Mouse (Mus musculus) mouse trophoblast stem cell (cell line): ENCODE data around the gene Fbxl19.

Experiments
- in situ Hi-C, 2 experiments: fragments of 300-500 bp; cut with MseI, MboI; formaldehyde crosslinking; loops; 2 replicates in 1 of 2; 3 replicates in 1 of 2; pipeline ENCODE4 v1.15.1; 2025

The Fbxl19 gene

DNA sequence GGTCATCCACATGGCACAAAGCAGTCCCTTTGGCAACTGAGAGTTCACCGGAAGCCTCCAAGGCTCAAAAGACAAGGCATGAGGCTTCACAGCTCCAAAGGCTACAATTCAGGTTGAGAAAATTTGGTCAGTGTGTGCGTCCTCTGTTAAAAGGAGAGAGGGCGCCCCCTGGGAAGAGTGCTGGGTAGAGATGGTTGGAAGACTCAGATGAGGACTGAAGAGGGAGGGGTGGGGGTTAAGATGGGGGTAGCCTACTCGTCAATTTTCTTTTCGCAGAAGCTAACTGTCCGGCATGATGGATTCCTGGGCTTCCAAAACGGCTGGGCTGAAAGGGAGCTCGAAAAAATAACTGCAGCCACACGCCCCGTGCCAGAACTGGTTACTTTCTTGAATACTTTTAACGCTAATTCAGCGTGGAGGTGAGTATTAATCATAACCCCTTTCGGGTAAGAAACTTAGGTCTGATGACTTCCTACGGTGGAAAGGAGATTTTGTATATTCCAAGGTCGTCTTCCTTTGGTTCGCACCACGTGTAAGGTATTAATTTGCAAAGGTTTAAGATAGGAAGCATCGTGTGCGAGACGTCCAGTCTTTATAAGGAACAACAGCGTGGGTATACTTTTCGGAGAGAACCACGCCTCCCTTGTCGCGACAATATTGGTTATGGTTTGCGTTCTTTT, at the start of gene Fbxl19:
Fbxl19 (plus strand) TSS at position 178 of the 680 bp plus-strand sequence.
- in situ Hi-C loops: no loop called here

- in situ Hi-C loops: no loop called here
These were observed 45.4 kb upstream of the Fbxl19 start for GRCm38 (mm10) chr7:127698986-127699385.

DNA sequence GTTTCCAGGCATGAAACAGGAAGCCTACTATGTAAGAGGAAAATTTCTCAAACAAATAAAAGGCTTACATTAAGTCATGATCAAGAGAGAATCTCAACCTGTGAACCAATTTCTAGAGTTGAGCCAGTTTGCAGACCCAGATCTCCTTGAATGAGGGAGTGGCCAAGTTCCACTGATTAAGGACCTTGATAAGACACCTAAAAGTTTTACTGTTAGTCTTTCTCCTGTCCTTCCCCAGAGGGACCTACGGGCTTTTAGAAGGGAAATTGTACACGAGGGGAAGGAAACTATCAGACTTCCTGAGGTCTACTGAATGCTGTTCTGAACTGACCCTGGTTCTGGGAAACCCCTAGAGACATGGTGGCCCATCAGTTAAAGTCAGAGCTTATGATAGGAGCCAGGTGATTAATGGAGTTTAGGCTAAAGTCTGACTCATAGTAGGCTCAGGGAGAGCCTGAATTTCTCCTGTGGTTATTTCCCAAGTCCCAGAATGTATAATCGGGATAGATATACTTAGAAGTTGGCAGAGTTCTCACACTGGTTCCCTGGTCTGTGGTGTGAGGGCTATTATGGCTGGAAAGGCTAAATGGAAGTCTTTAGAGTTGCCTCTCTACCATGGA, 43.5 kb upstream of the Fbxl19 start:
- in situ Hi-C loops: no loop called here

- in situ Hi-C loops: no loop called here
These were observed 40.7 kb upstream of the Fbxl19 start for GRCm38 (mm10) chr7:127703561-127704178.

DNA sequence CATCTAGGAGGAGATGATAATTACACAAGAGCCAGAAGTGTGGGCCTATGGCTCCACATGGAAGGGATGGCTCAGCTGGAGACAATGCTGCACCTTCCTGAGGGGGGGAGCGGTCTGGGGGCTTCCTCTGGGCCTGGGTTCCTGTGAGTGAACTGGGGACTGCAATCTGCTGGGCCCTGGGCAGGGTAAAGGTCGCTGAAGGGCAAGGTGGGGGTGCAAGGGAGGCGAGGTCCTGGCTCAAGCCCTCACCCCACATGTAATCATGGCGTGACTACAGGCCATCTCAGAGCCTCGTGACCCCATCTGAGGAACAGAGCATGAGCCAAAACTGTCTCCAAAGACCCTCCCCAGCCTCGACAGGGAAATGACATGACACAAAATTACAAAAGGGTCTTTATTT, 39.7 kb upstream of the Fbxl19 start:
- in situ Hi-C loops: no loop called here

DNA sequence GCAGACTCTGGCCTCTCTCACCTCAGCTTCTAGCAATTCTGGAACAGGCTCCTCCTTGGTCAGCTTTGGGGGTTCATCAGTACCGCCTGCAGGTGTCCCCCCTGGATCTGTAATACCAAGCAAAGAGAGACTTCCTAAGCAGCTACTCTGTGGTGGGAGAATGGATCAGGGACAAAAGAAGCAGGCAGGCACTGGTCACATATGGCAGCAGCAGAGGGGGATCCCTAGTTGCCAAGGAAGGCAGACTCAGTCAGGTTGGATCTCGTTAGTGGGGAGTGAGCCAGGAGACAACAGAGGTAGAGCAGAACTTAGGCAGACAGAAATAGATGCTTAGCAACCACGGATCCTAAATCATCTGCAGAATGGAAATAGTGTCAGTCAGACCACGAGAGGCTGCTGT, 38.6 kb upstream of the Fbxl19 start:
- in situ Hi-C loops: no loop called here

DNA sequence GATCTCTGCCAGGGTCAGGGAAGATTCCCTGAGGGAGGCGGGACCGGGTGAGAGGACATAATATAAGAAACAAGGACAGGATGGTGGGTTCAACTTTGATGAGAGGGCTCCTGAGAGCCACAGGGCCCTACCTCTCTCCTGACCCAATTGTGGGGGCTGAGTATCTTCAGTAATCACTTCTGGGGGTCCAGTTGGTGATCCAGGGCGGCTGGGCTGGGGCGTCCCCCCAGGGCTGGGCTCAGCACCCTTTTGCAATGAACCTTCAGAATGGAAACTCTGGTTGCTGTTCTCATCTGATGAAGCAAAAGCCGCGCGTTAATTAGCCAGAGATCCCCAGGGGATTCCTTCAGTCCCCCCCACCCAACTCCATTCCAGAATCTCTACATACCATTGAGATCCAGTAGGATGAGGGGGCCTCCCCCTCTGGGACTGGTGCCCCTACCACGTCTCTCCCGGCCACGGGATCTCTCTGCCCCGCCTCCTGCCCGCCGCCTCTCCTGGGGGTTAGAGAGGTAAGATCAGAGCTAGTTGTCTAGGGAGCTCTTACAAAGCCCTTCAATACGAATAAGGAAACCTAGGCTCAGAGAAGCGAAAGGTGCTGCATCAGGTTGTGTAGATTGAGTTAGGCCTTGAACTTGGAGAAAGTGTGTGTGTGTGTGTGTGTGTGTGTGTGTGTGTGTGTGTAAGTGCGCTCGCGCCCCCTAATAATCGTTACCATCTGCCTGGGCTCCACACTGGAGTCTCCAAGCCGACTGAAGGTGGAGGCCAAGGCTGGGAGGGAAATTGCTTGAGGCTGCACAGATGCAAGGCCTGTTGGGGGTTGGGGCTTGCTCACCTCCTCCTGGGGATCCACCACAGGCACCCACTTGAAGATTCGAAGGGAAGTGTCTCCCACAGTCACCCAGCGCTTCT, 37.0 kb upstream of the Fbxl19 start:
- in situ Hi-C loops: no loop called here

DNA sequence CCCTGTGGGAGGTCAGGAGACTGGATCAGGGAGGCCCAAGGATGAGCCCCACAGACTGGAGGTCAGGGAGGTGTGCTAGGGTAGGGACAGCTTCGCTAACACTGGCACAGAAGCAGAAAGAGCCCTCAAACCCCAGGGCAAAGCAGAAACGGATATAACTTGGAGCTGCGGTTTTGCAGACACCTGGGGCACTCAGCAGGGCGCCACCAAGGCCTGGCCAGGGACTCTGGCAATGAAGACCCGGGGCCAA, 36.5 kb upstream of the Fbxl19 start:
- in situ Hi-C loops: no loop called here

DNA sequence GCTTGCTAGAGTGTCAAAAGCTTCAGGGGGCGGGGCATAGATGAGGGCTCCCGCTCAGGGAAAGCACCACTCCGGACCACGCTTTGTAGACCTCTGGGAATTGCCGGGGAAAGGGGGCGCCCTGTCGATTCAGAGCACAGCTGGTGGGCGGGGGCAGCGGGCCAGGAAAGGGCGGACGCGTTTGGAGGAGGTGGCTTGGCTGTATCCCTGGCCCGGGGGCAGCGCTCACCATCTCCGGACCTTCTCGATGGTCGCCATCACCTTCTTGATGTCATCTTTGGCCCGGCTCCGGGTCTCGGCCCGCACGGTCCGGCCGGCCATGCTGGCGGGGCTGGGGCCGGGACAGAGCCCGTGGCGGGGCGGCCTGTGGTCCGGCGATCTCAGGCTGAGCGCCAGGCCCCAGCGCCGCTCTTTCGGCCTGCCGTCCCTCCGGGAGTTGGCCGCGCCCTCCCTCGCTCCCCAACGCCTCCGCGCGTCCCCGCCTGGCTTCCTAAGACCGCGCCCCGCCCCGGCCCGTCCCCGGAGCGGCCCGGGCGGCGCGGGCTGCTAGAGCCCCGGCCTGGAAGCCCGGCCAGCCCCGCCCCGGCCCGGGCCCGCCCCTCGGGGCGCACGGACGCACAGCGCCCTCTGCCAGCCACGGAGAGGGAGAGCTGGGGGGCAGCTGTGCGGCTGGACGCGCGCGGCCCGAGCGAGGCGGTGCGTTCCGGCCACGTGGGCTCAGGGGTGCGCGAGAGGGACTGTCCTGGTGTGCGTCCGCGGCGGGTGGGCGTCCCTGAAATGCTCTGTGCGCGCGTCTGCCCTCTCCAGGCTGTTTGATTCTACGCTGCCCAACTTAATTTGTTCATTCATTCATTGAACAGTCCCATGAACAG, 35.9 kb upstream of the Fbxl19 start, which contains the start of gene Bcl7c:
Bcl7c (minus strand) TSS at position 727 of the 872 bp plus-strand sequence.
- in situ Hi-C loops: no loop called here

DNA sequence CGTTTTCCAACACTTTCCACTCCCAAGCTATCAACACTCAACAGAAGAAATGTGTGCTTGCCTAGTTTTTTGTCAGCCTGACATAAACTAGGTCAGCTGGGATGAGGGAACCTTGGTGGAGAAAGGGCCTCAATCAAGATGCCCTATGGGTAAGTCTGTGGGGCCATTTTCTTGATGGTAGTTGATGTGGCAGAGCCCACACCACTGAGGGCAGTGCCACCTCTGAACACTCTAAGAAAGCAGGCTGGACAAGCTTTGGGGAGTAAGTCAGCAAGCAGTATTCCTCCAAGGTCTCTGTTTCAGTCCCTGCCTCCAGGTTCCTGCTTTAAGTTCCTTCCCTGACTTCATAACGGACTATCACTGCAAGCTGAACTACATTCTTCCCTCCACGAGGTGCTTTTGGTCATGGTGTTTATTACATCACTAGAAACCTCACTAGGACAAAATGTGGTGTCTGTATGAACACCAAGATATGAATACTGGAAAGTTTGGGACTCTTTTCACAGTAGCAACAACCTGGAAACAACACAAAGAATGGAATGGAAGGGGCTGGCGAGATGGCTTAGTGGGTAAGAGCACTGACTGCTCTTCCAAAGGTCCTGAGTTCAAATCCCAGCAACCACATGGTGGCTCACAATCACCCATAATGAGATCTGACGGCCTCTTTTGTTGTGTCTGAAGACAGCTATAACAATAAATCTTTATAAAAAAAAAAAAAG, 34.9 kb upstream of the Fbxl19 start:
- in situ Hi-C loops: no loop called here

DNA sequence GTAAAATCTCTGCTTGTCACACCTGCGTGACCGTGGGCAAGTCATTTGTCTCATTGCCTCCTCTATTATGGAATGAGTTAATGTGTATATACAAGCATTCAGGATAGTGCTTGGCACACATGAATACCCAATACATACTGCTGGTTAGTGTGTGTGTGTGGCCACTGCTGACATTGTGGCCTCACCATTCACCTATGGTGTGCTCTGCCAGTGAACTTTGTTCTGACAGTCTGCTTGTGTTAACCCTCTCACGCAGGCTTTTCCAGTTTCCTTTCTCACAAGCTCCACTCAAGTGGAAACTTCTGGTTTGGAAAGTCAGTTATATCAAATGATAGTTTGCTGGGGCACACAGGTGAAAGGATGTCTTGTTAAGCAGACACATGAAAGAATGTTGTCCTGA, 33.3 kb upstream of the Fbxl19 start:
- in situ Hi-C loops: no loop called here

DNA sequence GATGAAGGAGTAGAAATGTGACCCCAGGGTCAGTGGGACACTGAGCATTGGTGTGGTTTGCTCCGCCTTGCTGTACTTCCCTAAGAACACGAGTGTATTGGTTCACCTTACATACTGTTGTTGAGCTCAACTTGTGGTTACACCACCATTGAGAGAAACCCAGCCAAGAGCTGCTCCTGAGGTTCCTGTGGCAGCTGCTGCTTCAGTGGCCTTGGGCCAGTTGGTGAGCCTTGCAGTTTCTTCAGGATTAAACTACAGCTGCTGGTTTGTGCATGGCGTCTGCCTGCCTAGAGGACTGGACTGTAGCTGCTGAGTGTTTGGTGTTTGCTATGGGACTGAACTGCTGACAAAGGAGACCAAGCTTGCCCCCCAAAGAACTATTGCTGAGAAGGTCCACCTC, 32.9 kb upstream of the Fbxl19 start:
- in situ Hi-C loops: no loop called here

- in situ Hi-C loops: no loop called here
These were observed 31.6 kb upstream of the Fbxl19 start, which contains the start of gene Ctf1 for GRCm38 (mm10) chr7:127712461-127713385. TSS of gene Ctf1 (plus strand) at chr7:127712736.

GRCm38 (mm10) chr7:127714816-127715215, 29.5 kb upstream of the Fbxl19 start:
- in situ Hi-C loops: no loop called here

GRCm38 (mm10) chr7:127716992-127717391, 27.4 kb upstream of the Fbxl19 start:
- in situ Hi-C loops: no loop called here

DNA sequence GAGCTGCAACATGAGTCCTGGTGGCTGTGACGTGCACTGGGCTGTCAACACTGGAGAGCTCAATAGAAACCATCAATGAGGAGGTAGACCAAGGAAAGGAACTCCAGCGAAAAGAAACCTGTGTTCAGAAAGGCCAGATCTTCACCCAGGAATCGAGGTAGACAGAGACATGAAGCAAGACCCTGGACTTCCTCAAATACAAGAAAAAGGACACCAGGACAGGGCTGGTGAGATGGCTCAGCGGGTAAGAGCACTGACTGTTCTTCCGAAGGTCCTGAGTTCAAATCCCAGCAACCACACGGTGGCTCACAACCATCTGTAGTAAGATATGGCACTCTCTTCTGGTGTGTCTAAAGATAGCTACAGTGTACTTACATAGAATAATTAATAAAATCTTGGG, 26.0 kb upstream of the Fbxl19 start:
- in situ Hi-C loops: no loop called here

GRCm38 (mm10) chr7:127719258-127719657, 25.1 kb upstream of the Fbxl19 start:
- in situ Hi-C loops: no loop called here

DNA sequence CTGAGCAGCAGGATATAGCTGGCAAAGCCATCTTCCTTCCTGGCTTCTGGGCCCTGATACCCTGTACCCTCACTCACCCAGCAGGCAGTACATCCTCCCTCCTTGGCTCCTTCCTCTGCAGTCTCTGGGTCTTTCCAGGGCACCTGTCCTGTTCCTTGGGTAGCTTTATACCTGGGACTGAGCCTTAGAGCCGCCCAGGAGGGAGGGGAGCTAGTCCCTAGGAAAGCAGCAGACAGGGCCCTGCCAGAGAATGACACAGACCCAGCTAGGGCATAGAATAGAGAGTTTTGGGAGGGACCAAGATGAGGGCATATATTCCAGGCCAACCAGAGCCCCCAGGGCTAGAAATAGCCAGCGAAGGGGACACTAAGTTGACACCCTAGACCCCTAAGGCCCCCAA, 18.9 kb upstream of the Fbxl19 start:
- in situ Hi-C loops: no loop called here

DNA sequence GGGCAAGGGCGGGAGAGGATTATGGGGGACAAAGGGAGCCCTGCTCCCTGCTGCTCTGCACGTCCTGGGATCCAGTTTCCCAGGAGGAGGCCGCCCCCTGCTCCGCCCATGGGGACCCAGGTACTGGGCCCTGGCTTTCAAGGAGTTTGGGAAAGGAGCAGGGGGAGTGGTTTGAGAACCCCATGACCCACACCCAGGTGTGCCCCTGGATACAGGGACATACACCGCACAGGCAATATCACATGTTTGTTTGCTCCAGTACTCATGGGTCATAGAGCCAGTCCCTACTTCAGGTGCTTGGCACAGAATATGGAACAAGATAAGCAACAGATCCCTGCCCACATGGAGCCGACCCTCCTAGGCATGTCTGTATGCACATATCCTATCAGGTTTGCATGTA, 18.4 kb upstream of the Fbxl19 start:
- in situ Hi-C loops: no loop called here

GRCm38 (mm10) chr7:127727898-127728297, 16.4 kb upstream of the Fbxl19 start:
- in situ Hi-C loops: no loop called here
